Mouse (Mus musculus) spleen, postnatal 10 days (tissue): ENCODE measurements at regions not wholly inside any gene's neighbourhood (a gene's known extent, or its start where the extent isn't known, plus 50 kb on each side); places are given as distances from the start of the nearest gene placed in this dataset.

ENCODE experiments used
- DNase-seq, 2 experiments: peaks; one replicate each; pipeline ENCODE4 v3.0.0; 2021 to 2022; ENCODE audit warnings: low spot score in 2 of 2

DNA sequence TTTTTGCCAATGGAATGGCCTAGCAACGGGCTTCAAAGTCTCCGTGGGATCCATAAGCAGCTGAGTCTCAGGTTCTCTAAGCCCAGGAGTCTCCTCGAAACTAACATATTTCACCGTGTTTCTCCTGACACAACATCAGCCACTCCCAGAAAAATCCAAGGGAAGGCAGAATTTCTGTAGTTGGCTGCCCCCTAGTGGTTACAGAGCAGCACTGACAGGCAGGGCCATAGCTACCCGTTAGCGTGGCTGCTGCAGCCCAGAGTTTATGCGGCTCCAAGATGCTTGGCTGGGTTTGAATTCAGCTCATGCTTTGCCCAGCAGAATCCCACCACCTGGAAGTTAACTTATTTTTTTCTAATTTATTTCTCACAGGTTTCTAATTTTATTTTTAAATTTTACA lies 140.9 kb upstream of the Tmem164 start:
- DNase-seq = peak; percentile 26 to 43

DNA sequence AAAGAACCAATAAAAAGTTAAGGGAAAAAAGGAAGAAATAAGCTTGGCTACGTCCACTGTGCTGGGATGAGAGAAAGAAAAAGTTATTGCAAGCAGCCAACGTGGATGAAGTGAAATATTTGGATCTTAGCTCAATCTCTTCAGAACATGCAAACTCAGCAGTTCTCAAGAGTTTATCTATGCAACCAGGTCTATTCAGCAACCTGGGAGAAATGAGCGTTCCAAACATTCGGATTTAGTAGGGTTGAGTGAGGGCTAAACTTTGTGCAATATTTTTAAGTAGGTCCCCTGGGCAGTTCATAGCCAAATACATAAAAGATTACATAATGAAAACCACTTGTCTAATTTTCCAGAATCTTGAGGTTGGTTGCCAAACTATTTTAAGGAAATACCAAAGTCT lies 129.0 kb upstream of the Tmem164 start:
- DNase-seq = no peak

DNA sequence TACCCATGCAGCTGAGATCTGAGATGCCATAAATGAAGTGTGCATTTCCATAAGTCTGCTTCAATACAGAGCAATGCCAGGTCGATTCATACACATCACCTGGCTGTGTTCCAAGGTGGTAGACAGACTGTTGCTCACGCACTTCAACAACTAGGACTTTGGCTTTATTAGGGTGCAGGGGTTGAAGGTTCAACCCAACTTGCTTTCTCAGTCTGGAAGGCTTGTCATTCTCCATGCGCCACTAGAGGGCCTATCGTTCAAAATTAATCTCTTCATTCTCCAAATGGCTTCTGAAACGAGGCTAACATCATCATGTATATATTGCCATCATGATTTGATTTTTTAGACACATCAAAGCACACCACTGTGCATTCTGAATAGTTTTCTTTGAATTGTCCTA lies 127.0 kb upstream of the Tmem164 start:
- peak in 1 of 2 experiments; percentile 28 for DNase-seq

DNA sequence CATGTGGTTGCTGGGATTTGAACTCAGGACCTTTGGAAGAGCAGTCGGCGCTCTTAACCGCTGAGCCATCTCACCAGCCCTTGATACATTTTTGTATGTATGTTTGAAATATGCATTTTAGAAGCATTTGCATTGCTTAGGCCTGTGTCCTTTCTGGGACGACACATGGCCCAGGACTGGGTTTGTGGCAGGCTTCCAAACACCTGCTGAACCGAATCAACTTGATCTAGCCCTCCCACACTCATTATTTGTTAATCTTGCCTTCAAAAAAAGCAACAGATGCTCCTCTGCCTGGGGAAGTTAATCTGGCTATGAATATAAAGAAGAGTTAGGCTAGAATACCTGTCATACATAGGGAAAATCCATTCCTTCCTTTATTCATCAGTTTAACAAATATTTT lies 123.7 kb upstream of the Tmem164 start:
- DNase-seq = no peak

DNA sequence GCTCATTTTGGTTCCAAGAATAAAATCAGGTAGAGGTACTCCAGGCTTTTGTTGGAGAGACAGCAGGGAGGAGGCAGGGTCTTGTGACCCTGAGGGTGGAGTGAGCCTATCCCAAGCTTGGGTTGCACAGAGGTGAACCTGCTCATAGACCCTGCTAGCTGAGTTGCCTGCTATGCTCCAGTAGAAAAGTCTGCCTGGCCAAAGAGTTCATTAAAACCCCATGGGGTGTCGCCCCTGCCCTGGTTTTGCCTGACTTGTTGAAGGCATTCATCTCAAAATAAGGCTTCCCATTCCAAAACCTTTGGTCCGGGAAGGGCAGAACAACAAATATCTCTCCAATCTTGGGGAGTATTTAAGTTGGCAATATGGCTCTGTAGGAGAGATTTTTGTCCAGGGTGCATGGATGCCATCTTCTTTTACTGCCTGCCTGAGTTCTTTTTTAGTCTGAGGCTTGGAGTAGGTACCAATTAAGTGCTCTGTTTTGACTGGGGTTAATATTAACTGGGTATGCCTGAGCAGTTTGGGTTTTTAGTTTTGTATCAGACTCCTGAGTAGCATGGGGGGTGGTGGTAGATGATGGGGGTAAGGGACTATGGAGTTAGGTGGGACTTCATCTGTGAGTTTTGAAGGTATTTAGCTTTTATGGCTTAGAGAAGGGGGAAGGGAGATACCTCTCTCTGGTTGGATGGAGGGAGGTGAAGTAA lies 120.8 kb upstream of the Tmem164 start:
- no peak for DNase-seq

DNA sequence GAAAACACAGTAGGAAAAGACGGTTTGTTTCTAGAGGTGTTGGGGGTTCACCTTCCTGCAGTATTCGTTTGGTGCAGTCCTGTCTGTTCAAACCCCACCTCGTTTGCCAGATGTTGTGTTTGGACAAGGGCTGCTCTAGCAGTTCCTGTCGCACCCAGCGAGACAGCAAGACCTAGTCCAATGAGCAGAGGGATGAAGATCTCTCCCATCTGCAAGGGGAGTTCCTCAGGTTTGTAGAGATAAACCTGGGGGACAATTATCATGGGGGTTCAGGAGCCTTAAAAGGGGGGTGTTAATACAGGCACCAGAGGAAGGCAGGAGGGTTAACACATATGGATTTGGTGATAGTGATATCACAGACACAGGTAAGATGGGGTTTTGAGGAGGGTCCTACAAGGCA lies 119.4 kb upstream of the Tmem164 start:
- no peak for DNase-seq

DNA sequence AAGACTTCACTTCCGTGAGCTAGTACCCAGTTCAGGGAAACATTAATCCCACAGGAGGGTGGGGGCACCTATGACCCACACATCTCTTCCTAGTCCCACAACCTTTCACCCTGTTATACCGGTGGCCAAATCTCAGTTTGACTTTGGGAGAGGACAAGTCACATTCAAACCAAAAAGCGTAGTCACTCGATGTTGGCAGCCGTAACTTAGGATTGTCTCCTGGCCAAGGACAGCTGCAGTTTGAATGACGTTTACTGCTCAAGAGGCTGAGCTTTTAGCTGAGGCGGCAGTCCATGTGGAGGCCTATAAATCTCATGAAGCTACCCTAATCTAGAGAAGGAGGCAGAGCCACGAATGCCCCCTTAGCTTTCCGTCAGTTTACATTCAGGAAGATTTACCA lies 117.0 kb upstream of the Tmem164 start:
- DNase-seq = no peak

DNA sequence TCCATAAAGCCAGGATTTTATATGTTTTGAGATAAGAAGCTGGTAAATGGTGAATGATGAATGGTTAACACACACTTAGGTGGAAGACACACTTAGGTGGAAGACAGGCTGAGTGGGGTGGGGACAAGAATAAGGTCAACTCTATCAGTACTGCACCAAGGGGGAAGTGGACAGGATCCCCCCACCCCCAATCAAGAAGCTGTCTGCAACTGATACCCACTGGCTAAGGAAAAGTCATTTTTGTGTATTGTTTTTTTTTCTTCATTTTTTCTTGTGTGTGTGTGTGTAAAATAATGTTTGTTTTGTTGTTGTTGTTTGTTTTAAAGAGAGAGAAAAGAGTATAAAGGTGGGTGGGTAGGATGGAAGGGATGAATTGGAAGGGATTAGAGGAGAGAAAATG lies 109.4 kb upstream of the Tmem164 start:
- no peak for DNase-seq

DNA sequence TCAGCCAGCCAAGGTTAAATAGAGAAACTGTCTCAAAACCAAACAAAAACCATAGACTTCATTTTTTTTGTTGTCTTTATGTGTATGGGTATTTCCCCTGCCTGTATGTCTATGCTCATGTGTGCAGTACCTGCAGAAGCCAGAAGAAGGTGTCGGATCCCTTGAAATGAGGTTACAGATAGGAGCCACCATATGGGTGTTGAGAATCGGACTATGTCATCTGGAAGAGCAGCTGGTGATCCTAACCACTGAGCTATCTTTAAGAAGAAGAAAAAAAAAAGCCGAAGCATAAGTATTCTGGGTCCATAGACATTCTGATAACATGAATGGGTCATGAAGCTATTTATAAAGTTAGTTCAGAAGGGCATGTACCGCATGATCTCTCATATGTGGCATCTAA lies 107.2 kb upstream of the Tmem164 start:
- no peak for DNase-seq

DNA sequence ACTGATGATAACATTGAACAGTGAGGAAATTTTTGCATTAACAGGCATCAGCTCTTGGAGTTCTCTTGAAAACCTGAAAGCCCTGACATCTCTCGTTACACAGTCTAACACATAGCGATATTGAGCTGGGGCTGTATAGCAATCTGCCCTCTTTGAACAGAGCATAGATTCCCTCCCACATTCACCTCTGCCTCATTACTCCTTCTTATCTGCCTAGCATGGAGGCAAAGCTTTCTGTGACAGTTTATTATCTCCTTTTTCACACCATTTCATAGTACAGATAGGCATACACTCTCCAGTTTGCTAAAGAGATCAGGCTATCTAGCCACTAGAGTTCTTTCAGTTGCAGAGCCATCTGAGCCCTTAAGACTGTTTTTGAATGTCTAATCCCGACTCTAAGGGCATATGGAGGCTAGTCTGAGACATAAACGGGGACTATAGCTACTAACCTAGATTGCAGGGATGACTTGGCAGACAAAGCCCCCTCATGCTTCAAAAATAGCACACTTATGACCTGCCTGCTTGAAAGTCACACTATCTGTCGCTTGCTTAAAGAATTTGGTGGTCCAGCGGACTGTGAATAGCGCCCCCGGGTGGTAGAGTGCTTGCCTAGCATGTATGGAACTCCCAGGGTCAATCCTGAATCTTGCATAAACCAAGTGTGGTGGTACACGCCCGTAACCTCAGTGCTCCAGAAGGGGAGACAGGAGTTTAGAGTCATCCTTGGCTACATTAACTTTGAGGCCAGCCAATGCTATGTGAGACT lies 106.1 kb upstream of the Tmem164 start:
- DNase-seq = peak in 1 of 2 experiments; percentile 45

DNA sequence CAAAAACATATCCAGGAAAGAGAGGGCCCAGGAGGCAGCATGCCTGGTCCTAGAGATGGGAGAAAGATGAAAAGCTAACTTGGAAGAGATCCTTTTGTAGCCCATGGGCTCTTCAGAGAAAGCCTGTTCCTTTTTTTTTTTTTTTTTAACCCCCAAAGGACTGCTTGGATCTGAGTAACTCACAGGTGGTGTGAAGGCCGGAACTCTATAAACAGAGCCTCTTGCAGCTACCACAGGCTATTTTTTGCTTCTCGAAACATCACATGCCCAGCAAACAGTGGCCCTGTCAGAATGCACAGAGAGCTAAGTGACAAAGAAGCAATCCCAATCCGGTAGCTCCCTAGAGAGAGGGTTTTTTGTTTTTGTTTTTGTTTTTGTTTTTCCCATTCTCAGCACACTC lies 105.1 kb upstream of the Tmem164 start:
- DNase-seq = no peak

DNA sequence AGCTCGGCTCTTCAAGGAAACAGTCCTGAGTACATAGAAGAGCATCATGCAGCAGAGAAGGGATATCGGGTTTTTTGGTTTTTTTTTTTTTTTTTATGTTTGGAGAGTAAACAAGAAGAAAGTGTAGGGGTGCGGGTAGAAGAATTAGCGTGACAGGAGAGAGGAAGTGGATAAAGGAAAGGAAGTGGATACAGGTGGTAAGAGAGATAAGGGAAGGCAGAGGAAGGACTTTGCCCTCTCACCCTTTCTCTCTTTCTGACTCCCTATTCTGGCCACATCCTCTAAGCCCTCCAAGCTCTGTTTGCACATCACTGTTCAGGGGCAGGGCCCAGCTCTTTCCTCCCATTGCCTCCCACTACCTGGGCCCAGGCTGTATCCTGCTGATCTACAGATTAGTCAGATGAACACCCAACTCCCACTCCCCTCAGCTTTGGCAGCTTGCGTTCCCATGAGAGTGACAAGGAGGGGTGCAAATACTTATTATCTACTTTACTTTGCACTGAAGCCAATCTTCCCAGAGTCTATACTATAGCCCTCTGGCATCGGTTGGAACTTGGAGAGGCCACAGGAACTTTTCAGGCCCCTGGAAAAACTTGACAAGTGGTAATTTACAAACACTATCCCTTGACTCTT lies 103.6 kb upstream of the Tmem164 start:
- no peak for DNase-seq

DNA sequence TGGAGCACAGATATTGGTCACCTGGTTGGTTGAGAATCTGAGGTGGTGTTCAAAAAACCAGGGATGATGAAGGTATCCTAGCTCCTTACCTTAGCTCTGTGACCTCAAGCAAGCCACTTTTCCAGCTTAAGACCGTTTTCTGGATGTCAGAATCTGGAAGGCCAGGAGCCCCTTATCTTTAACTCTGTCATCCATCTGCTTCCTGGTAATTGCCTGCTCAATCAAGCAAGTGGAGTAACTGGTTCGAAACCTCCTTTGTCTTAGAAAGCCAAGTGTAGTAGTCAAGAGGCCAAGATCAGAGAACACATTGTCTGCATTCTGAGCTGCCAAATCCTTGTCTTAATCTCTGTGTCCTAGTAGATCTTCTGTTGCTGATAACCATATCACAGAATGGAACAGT lies 95.9 kb upstream of the Tmem164 start:
- no peak for DNase-seq

DNA sequence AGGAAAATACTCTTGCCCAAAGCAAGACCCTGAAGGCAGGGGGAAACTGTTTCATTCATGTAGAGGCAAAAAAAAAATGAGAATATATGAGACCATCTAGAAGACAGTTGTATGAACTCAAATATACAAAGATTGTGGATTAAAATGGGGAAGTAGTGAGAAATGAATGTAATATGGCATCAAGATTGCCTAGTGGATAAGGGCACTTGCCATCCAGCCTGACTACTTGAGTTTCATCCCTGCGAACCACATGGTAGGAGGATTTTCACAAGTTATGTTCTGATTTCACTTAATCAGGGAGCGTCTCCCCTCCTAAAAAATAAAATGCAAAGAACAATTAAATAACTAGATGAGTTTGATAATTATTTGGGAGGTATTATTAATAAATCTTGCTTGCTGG lies 81.8 kb upstream of the Tmem164 start:
- no peak for DNase-seq

DNA sequence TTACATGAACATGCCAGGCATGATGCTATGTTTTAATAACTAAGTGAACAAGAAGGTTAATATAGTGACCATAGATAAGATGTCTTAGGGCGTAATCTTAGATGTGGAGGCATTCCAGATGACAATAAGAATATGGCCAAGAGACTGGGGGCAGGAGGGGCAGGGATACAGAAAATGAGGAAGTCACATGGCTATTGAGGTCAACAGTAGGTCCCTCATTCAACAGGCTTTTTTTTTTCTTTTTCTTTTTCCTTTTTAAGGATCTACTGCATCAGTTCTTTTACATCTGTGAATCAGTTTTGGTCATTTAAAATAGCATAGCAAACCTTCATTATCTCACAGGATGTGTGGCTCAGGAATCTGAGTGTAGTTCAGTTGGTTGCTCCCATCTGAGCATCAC lies 80.4 kb upstream of the Tmem164 start:
- DNase-seq = no peak

DNA sequence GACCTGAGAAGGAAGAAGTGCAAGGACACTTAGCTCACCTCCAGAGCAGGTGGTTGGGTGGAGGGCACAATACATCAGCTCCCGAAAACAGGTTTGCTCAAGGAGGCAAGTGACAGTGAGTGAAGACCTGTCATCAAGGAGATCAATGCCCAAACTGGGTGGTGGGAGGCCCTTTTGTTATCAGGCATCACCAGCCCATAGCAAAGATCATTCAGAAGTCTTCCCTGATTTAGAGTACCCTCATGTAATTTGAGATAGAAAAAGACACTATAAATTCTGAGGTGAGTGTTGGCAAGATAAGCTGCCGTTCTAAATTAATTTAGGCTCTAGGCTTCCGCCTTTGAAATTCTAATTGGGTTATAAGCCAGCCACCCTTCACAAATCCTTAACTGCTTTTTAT lies 76.1 kb upstream of the Tmem164 start:
- DNase-seq = no peak

DNA sequence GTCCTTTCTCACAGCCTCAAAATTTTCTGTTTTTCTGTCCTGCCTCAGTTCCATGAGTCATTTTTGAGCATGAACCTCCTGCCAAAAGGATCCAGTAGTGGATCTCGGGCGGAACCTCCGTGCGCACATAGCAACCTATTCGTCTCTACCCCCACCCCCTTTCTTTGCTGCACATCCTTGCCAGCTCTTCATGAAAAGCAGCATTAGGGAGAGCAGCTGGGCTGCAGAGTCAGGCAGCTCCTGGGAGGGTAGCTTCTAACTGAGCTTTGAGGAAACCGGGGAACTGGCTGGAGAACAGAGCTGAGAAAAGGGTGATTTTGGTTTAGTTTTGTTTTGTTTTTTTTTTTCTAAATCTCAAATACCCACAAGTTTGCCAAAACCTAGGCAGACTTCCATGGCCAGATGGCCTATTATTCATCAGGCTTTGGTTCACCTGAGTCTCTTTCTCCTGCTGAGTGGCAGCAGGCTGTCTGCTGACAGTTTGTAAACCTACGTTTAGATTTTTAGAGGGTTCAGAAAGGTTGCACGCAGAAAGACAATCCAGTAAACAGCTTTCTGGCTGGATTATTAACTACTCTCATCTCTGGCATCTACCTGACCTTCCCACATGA lies 74.5 kb upstream of the Tmem164 start:
- DNase-seq = no peak

DNA sequence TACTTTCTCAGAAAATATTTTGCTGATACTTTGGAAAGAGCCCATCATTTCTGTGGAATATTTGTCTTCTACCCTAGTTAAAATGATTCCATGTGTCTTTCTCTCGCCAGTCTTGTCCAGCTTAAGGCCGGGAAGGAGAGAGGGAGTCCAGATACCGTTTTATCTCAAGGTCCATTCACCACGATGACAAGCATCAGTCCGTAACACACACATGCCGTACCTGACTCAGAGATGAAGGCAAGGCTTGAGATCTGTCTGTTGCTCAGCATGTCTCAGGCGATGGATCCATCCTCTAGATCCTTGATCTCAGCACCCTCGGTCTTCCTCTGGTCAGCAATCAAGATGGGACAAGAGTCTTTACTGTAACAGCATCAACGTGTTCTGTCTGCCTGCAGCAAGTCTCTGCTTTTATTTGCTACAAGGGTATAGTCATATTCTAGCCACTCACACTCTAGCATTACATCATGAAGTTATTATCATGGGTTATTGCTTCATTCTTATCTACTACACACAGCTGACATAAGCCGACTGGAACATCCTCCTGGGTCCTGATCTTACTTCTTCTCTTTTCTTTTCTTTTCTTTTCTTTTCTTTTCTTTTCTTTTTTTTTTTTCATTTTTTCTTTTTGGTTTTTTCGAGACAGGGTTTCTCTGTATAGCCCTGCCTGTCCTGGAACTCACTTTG lies 64.9 kb upstream of the Tmem164 start:
- no peak for DNase-seq

DNA sequence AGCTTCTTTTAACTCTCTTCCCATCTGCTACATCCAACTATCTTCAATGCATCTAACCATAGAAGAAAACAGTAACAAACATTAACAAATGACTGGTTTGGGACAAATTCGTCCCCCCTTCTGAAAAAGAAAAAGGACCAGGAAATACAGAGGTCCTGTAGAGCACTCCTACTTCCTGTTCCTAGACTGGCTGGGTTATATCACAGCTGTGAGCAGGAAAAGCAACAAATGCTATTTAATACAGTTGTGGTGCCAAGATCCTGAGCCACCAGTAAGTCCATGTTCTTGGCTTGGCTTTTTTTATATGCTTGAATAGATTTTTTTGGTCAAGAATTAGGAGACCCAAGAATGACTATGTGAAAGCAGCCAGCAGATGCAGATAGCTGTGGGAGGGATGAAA lies 62.8 kb upstream of the Tmem164 start:
- DNase-seq = no peak

DNA sequence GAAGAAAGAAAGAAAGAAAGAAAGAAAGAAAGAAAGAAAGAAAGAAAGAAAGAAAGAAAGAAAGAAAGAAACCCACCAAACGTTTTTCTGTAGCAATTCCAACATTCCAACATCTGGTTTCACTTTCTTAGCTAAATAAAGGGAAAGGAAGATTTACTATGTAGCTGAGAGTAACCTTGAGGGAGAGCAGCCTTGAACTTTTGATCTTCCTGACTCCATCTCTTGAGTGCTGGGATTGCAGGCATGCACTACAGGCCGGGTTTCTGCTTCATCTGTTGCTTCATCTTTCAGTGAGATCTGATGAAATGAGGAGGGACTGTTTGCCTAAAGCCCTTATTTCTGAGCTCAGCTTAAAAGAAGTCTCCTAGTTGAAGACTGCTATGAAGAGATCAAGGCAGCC lies 57.8 kb upstream of the Tmem164 start:
- no peak for DNase-seq

DNA sequence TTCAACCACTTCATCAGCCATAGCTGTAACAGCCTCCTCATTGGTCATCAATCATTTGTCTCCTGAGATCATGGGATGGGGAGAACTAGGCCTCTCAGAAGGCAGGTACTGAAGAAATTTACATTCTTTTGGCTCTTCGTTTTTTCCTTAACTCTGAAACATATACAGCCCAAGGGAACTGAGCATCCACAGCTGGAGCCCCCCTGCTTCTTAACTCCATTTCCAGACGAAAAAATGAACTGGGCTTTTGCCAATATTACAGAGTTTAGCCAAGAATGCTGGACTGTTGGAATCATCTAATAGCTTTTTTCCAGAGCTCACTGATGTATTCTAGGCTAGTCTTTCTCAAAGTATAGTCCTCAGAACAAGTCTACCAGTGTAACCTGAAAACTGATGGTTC lies 57.3 kb upstream of the Tmem164 start:
- DNase-seq = no peak
